Mouse (Mus musculus): ENCODE results near the gene Gm20388. TPM values are rescaled to one million over a fixed set of nuclear protein-coding genes. Genes with fewer than 3 reads are reported as not detected.
A peak's percentile ranks its signal among the peaks of the same experiment; 100 is the strongest.
"Not testable (repeated sequence)": the region's sequence is repeated elsewhere in the genome, so short reads cannot be mapped to it uniquely, and the experiment has no call there.

Gm20388 gene
- total RNA-seq, 2 experiments from 2014 or later = 10.3 to 10.6 TPM

GRCm38 (mm10) chr8:122558671-122559349, 2648.2 kb downstream of the Gm20388 start:
- intact Hi-C loops (cut with DNase I) = no loop called here
- DNase-seq (ENCODE audit: low spot score in 2 of 2) = no peak

DNA sequence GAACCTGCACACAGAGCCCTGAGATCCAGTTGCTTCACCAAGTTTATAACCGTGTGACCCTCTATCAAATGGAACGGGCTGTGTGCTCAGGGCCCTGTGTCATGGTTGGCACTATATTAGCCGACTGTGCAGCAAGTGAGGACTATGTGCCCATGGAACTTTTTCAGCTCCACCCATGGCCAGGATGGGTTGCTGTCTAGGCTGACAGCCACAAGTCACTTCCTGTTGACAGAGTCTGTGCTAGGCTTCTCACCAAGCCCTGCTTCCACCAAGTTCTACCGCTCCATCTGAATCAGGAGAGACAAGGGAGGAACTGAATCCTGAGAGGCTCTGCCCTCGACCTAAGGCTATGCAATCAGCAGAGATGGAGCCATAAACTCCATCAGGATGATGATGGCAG, 2650.6 kb downstream of the Gm20388 start:
- intact Hi-C loops (cut with DNase I) = no loop called here

GRCm38 (mm10) chr8:122564363-122565352, 2654.0 kb downstream of the Gm20388 start:
- intact Hi-C loops (cut with DNase I) = no loop called here
- no peak for DNase-seq (ENCODE audit: low spot score in 2 of 2)

More for the DNA sequence above, 2650.6 kb downstream of the Gm20388 start:
- no peak for DNase-seq (ENCODE audit: low spot score in 2 of 2)

- DNase-seq (ENCODE audit: low spot score in 2 of 2) = no peak
- intact Hi-C loops (cut with DNase I) = no loop called here
Measured at GRCm38 (mm10) chr8:122566766-122567165, 2656.1 kb downstream of the Gm20388 start.

DNA sequence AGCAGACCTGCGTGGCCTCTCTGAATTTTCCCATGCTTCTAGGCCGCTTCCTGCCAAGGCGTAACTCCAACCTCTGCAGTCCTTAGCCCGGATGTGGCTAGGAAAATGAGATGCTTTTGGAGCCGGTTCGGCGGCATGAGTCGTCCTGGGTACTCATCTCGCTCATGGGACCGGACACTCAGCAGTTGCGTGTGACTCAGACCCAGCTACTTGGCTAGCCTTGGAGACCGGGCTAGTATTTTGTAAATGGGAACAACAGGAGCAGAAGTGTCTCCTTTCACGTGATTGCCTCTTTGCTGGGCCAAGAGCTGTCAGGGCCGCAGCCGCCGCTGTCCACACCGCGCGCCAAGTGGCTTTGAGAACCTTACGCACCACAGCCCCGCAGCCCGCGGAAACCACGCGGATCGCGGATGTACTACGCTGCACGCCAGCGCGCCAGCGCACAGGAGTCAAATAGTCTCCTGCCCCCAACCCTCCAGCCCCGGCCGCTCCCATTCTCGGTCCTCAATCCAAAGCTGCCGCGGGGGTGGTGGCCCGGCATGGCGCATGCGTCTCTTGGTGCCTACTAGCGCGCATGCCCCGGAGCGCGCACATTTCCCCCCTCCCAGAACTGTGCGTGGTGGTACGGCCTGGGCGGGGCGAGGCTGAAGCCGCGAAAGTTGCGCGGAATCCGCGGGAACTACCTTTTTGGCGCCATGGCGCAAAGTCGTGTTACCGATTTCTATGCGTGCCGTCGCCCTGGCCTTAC, 2656.9 kb downstream of the Gm20388 start, which contains the start of gene Cdt1:
Gene Cdt1 (plus strand): TSS at position 655 of the 748 bp plus-strand sequence.
- DNase-seq (ENCODE audit: low spot score in 2 of 2) = peak; percentile 94 to 96
- intact Hi-C loops (cut with DNase I) = no loop called here

DNA sequence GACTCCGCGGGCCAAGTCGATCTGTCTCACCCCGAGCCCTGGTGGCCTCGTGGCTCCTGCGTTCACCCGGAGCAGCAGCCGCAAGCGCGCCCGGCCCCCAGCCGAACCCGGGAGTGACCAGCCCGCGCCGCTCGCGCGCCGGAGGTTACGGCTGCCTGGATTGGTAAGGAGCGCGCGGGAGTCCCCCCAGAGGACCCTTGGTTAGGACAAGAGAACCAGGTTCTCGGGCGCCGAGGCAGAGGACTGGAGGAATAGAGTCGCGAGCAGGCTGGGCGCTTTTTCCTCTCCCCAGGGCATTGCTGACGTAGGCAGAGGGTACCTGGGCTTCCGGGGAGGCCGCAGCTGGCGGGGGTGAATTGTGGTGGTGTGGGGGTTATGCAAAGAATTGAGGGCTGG, 2657.5 kb downstream of the Gm20388 start:
- intact Hi-C loops (cut with DNase I) = no loop called here
- no peak for DNase-seq (ENCODE audit: low spot score in 2 of 2)

- intact Hi-C loops (cut with DNase I) = no loop called here
- DNase-seq (ENCODE audit: low spot score in 2 of 2) = no peak
Measured at GRCm38 (mm10) chr8:122568881-122569309, 2658.3 kb downstream of the Gm20388 start.

GRCm38 (mm10) chr8:122569329-122569728, 2658.7 kb downstream of the Gm20388 start:
- no peak for DNase-seq (ENCODE audit: low spot score in 2 of 2)
- intact Hi-C loops (cut with DNase I) = no loop called here

GRCm38 (mm10) chr8:122569996-122570395, 2659.4 kb downstream of the Gm20388 start:
- DNase-seq (ENCODE audit: low spot score in 2 of 2) = no peak
- intact Hi-C loops (cut with DNase I) = no loop called here

GRCm38 (mm10) chr8:122571153-122571552, 2660.5 kb downstream of the Gm20388 start:
- intact Hi-C loops (cut with DNase I) = no loop called here

DNA sequence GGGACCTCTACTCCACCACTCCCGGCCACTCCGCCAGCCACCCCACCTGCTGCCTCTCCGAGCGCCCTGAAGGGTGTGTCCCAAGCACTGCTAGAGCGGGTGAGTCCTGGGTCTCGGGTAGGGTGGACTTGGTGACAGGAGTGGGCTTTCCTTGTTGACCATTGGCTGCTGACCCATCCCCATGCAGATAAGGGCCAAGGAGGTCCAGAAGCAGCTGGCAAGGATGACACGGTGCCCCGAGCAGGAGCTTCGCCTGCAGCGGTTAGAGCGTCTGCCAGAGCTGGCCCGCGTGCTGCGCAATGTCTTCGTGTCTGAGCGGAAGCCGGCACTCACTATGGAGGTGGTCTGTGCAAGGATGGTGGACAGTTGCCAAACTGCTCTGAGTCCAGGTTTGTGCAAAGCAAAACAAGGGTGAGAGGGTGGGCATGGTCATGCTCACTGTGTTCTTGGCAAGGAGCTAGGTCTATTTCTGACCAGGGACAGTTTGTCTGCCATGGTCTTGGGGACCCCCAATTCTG, 2661.2 kb downstream of the Gm20388 start:
- intact Hi-C loops (cut with DNase I) = no loop called here
- no peak for DNase-seq (ENCODE audit: low spot score in 2 of 2)

More at GRCm38 (mm10) chr8:122571153-122571552, 2660.5 kb downstream of the Gm20388 start:
- DNase-seq (ENCODE audit: low spot score in 2 of 2) = no peak

- intact Hi-C loops (cut with DNase I) = no loop called here
- DNase-seq (ENCODE audit: low spot score in 2 of 2) = no peak
Measured at GRCm38 (mm10) chr8:122572751-122573150, 2662.1 kb downstream of the Gm20388 start.

GRCm38 (mm10) chr8:122573176-122573575, 2662.5 kb downstream of the Gm20388 start:
- DNase-seq (ENCODE audit: low spot score in 2 of 2); intact Hi-C loops (cut with DNase I): not testable (repeated sequence)

- intact Hi-C loops (cut with DNase I) = no loop called here
- no peak for DNase-seq (ENCODE audit: low spot score in 2 of 2)
Measured at GRCm38 (mm10) chr8:122573577-122573976, 2662.9 kb downstream of the Gm20388 start.

DNA sequence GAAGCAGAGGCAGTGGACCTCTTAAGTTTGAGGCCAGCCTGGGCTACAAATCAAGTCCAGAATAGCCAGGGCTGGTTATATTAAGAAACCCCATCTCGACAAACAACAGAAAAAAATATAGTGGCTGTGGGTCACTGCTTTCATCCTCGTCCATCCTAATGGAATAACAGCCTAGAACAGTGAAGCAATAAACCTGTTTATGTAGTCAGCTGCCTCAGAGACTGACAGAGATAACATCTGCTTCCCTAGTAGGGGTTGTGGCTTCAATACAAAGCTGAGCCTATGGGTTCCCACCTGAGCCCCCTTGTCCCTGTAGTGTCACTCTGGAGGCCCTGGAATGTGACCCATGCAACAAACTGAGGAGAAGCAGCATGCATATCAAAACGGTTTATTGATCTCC, 2663.6 kb downstream of the Gm20388 start:
- intact Hi-C loops (cut with DNase I) = no loop called here

GRCm38 (mm10) chr8:122574667-122575251, 2664.1 kb downstream of the Gm20388 start:
- no peak for DNase-seq (ENCODE audit: low spot score in 2 of 2)
- intact Hi-C loops (cut with DNase I) = no loop called here

More for the DNA sequence above, 2663.6 kb downstream of the Gm20388 start:
- no peak for DNase-seq (ENCODE audit: low spot score in 2 of 2)

DNA sequence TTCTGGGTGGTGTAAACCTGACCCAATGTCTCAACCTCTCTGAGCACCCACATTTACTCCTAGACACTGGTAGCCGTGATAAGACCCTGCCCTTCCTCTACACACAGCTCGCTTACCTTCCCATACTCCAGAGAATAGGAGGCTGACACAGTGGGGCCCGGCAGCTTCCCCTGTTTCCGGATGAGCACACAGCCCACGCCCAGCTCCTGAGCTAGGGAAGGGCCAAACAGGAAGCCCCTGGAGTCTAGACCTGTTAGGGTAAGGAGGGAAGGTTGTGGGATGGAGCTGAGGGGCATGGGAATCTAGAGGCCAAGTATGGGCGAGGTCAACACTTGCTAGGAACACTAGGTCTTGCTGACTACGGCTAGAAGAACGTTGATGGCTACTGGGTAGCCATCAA, 2664.6 kb downstream of the Gm20388 start:
- no peak for DNase-seq (ENCODE audit: low spot score in 2 of 2)
- intact Hi-C loops (cut with DNase I) = no loop called here

DNA sequence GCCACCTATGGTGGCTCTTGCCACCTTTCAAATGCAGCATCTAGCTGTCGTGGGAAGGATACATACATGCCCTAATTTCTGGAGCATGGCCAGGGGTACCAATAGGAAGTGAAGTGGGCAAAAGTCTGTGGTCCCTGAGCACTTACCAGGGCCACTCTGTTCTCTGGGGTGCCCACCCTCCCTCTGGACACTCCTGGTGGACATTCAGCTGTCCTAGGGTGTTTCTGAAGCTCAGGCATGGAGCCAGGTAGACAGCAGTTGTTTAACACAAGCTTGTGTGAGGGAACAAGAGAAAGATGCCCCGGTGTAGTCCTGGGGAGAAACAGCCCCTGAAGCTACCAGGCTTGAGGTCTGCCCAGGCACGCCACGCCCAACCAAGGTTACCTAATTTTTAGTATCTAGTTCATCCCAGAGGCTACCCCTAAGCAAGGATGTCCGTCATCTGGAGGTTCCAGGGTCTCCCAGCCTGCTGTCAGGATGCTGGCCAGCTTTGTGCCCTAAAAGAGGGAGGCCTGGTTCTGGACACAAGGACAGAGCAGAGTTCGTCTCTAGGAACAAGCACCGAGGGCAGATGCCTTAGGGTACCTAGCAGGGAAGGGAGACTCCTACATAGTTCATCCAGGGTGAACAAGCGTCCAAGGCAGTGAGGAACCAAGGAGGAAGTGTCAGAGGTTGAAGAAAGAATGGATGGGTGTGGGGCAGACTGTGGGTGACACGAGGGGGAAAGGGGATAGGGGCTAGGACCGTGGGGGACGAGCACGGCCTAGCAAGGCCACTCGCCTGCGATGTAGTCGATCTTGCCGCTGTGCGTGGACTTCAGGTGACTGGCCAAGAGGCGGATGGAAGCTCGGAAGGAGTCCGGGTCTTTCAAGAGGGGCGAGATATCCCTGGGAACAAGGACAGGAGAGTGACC, 2665.3 kb downstream of the Gm20388 start:
- intact Hi-C loops (cut with DNase I) = no loop called here

More for the DNA sequence above, 2665.3 kb downstream of the Gm20388 start:
- DNase-seq (ENCODE audit: low spot score in 2 of 2) = no peak
